Mouse (Mus musculus) heart, adult 18-20 months (tissue): Measurements from ENCODE around the gene Ctns. TPM values are rescaled to one million over a fixed set of nuclear protein-coding genes. Genes with fewer than 3 reads are reported as not detected.
A peak's percentile ranks its signal among the peaks of the same experiment; 100 is the strongest.

Experiments used
- DNase-seq, 2 experiments: peaks; one replicate each; pipeline ENCODE4 v3.0.0; 2021 to 2022; ENCODE audit warnings: mixed read lengths in 1 of 2
- total RNA-seq, 2 experiments: library from RNA; stranded (reverse); gene quantifications; 2 replicates each; pipeline ENCODE4 v1.2.3; 2021

The Ctns gene
- total RNA-seq, 2 experiments from 2014 or later: 10.0 TPM

- peak in 1 of 2 experiments; percentile 11 for DNase-seq
These were observed 54.6 kb downstream of the Ctns start for GRCm38 (mm10) chr11:73144261-73144681.

GRCm38 (mm10) chr11:73137591-73138501 is 61.0 kb downstream of the Ctns start, which contains the start of gene Haspin:
Gene Haspin, minus strand, starts transcription at chr11:73138294.
- peak; percentile 92 to 95 for DNase-seq

DNA sequence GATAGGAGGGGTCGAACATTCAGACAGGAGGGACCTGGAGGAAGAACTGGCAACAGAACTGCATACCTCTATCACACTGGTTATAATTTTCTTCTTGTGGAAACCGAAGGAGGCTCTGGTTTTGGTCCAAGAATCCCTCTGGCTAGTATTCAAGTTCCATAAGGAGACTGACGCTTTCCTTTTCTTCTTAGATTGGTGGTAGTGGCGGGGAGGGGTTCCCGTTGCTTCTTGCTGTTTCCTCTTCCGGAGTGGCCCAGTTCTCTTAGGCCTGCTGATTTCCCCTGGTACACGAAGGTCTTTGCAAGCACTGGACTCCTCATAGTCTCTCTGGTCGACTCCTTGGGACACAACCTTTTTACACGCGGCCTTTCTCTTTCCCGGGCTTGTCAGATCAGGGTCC is 61.7 kb downstream of the Ctns start:
- DNase-seq: peak in 1 of 2 experiments; percentile 17

DNA sequence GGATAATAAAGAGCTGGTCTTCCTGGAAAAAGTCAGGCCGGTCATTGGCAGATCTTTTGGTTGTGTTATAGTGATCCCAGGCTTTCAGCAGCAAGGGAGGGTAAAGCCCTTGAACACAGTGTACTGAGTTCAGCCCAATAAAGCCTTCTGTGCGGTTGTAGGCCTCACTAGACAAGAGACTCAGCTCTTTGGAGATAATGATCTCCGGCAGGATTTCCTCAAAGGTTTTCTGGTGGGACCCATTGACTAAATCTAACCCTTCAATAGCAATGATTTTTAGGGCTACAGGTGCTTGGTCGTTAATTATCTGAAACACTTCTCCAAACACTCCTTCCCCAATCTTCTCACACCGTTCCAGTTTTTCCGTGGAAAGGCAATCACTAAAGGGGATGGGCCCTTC is 62.3 kb downstream of the Ctns start:
- DNase-seq: no peak

DNA sequence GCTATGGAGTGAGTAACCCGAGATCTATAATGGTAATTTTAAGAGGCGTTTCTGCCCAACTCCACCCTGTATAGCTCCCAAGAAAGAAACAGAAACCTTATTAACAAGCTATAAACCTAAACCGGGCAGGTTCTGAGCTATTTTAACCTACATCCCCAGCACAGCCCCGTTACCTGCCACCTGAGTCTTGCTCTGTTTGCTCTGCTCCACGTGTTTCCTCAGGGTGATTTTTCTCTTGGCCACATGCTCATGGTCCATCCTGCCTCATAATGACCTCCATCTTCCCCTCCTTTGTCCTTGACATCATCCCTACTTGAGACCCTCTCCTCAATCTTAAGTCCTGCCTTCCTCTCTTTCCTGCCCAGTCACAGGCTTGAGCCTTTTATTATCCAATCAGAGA is 64.6 kb downstream of the Ctns start:
- no peak for DNase-seq

Other genes starting within 250 kb of the Ctns start
- 10 to 100 TPM in 1 of 2 experiments, 1 to 10 TPM in 1; 8.6 to 15.8 TPM for gene Atp2a3, start 237.9 kb downstream of the Ctns start, total RNA-seq
- under 1 TPM; 0.25 to 0.28 TPM for gene P2rx1, start 199.9 kb downstream of the Ctns start, total RNA-seq
- gene Camkk1, start 180.0 kb downstream of the Ctns start, total RNA-seq: under 1 TPM; 0.90 to 0.92 TPM
- 1 to 10 TPM; 5.6 to 6.2 TPM for gene Ncbp3, start 151.3 kb downstream of the Ctns start, total RNA-seq
- gene Itgae, start 108.5 kb downstream of the Ctns start, total RNA-seq: under 1 TPM; 0.10 to 0.41 TPM
- gene Haspin, start 60.7 kb downstream of the Ctns start, total RNA-seq: under 1 TPM; 0.12 to 0.21 TPM
- gene P2rx5, start 38.6 kb downstream of the Ctns start, total RNA-seq: 10 to 100 TPM; 14.4 to 17.1 TPM
- 10 to 100 TPM; 94.8 to 98.0 TPM for gene Emc6, start 22.0 kb downstream of the Ctns start, total RNA-seq
- 10 to 100 TPM; 48.7 to 53.3 TPM for gene Tax1bp3, start 22.0 kb downstream of the Ctns start, total RNA-seq
- 1 to 10 TPM in 1 of 2 experiments, under 1 TPM in 1; 0.92 to 1.5 TPM for gene Shpk, start 418 bp upstream of the Ctns start, total RNA-seq
- gene Trpv1, start 35.2 kb upstream of the Ctns start, total RNA-seq: not detected
- not detected for gene Trpv3, start 68.3 kb upstream of the Ctns start, total RNA-seq
- 1 to 10 TPM; 1.4 to 3.1 TPM for gene Aspa, start 130.6 kb upstream of the Ctns start, total RNA-seq
- gene Gm49340, start 130.7 kb upstream of the Ctns start, total RNA-seq: not detected
- not detected for gene Spata22, start 130.7 kb upstream of the Ctns start, total RNA-seq
- gene Olfr20, start 151.7 kb upstream of the Ctns start, total RNA-seq: not detected
- not detected for gene Olfr376, start 172.2 kb upstream of the Ctns start, total RNA-seq
- not detected for gene Olfr1, start 200.6 kb upstream of the Ctns start, total RNA-seq
- not detected for gene Olfr378, start 229.4 kb upstream of the Ctns start, total RNA-seq